Mouse (Mus musculus) cerebellum, adult 9-11 months (tissue): ENCODE results near the gene Tmem120a.
A peak's percentile ranks its signal among the peaks of the same experiment; 100 is the strongest.

Experiments
- DNase-seq: peaks from one replicate; pipeline ENCODE4 v3.0.0; 2022

Gene Tmem120a

DNA sequence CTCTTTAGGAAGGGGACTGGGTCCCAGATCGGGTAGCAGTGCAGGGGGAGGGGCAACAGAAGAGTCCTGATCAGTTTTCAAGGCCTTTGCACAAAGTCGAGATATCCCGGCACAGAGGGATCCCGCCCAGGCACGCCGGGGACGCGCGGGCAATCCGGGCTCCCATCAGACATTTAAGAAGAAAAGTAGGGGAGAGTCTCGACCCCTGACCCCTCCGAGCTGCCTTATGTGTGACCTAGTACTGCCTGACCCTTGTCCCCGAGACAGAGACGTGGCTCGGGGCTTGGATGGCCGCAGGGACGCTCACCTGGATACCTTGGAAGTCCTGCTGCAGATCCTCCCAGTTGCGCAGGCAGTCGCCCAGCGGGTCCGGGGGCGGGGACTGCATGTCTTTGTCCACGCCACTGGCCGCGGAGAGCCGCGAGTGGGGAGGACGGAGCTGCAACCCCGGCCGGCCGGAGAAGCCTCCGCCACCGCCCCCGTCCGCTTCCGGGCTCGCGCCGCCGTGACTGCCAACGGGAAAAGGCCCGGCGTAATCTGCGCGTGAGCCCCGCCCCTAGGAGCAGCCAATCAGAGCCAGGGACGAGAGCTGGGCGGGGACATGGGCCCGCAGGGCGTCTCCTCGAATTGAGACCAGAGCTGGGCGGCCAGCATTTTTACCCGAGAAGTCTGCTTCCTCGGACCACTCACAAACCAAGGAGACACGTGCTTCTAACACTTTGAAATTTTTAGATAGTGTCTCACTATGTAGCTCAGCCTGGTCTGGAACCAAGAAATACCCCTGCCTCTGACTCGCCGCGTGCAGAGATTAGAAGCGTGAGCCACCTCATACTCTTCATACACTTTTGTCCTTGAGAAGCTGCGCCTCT, at the start of gene Tmem120a:
Gene Tmem120a (minus strand): TSS at position 708 of the 869 bp plus-strand sequence.
- peak; percentile 92 for DNase-seq

DNA sequence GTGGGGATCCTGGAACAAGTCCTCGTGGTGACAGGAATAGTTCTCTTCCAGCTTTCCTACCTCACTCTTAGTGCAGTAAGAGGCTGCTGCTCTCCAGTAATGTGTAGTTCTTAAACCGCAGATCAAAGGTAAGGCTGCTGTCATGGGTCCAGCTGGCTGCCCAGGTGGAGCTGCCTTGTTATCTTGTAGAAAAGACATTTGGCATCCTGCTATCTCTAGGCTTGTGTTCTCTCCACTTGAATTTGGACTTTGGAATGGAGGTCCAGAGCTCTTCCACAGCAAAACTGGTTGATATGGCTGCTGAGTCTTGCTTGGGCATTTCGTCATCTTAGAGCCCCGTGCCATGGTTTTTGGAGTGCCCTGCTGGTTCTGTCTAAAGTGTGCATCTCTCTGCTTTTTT, 38.7 kb upstream of the Tmem120a start:
- DNase-seq, result no peak

DNA sequence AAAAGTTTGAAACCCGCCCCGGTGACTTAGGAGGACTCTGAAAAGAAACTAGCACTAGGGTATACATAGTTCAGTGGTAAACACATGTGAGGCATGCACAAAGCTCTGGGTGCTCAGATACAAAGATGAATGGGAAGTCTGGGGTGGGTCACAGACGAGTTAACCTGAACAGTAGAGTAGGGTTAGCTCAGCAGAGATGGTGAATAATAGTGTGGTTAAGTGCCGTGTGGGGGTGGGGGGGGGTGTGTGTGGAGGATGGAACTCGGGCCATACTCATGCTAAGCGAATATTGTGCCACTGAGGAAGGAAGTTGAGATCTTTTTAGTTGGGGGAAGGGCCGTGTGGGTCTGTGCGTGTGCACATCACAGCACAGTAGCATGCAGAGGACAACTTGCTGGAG, 36.1 kb upstream of the Tmem120a start:
- DNase-seq, result no peak

DNA sequence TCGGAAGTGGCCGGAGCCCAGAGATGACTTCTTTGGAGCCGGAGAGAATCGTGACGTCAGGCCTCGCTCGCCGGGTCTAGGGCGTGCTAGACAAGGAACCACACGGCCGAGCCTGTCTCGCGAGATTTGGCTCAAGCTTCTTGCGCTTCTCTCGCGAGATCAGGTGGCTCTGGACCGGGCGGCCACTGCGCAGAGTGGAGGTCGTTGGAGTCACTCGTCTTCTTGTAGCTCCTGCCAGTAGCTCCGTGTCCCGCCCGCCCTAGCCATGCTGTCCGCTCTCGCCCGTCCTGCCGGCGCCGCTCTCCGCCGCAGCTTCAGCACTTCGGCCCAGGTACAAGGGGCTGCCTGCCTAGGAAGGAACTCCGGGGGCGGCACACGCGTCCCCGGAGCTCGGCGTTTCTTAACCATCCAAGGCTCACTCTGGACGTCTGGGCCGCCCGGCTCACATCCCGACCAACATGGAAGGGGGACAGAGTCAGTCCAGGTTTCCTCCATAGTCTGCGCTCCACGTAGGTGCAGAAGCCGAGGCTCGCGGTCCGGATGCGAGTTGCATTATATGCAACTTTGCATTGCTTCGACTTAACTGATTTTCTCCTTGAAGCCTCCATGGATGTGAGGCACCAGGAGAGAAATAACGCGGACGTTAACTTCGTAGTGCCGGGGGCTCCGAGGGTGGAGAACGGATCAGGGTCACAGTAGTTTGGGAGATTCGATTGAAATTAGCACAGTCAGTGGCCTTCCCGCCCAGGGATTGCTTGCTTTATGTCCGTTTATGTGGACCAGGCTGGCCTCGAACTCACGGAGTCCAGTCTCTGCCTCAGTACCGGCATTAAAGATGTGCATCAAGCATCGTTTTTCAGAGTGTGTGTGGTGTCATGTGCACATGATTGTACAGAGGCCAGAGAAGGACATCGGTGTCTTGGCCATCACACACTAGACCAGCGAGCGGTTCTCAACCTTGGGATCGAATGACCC, 34.5 kb upstream of the Tmem120a start, which contains the start of gene Mdh2:
Gene Mdh2 (plus strand): TSS at position 10 of the 975 bp plus-strand sequence.
- peak; percentile 100 for DNase-seq

DNA sequence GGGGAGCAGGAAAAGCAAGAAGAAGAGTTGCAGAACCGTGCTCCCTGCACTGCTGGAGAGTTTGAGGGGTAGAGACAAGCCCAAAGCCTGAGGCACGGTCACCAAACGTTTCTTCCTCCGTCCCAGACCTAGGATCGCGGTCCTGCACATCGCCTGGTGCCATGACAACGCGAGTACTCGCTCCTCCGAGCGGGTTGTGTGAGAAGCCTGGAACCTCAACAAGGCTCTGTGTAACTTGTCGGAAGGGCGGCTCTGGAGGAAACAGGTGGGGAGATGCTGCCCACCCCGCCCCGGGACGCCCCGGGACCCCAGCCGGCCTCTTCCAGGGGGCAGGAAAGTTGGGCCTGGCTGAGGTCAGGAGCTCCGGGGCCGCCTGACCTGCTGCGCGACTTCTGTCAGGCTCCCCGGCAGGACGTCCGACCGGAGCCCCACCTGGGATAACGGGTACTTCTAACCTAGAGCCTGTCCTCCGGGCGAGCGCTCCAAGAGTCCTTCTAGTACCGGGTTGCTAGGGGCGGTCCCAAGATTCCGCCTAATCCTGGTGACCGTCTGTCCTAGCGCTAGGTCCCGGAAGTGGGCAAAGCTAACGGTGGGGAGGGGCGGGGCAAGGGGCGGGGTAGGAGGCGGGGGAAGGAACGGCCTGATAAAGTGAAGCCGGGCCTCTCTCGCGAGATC, 33.7 kb upstream of the Tmem120a start, which contains the start of gene Styxl1:
Gene Styxl1 (minus strand): TSS at position 590 of the 675 bp plus-strand sequence.
- DNase-seq, result no peak

DNA sequence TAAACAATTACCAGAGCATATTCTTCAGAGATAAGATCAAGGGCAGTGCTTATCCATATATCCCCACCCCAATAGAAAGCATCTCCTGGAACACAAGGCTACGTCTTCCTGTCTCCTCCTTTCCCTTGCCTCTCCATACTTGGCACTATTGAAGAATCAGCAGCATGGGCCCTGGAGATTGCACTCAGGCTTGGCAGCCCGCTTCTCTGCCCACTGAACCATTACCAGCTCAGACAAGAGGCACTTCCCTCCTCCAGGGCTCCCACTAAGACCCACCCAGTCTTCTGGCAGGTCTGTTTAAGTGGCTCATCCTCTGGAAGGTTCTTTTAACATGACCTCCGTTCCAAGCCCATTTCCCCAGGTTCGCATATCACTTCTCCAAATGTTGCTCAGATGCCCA, 32.3 kb upstream of the Tmem120a start:
- DNase-seq, result no peak

DNA sequence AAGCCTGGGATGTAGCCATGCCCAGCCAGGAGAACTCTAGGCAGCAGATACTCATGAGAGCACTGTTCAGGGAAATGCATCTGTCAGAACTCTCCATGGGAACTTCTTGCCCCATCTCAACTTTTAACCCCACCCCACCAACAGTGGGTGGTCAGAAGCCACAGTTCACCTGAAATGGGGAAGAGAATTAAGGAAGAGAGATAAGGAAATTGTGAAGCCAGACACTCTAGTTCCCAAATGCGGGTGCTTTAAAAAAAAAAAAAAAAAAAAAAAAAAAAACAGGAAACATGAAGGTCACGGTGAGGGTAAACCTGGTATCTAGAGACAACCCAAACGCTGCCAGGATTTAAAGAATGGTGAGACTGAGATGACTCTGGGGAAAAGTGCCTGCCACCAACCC, 28.3 kb upstream of the Tmem120a start:
- no peak for DNase-seq

DNA sequence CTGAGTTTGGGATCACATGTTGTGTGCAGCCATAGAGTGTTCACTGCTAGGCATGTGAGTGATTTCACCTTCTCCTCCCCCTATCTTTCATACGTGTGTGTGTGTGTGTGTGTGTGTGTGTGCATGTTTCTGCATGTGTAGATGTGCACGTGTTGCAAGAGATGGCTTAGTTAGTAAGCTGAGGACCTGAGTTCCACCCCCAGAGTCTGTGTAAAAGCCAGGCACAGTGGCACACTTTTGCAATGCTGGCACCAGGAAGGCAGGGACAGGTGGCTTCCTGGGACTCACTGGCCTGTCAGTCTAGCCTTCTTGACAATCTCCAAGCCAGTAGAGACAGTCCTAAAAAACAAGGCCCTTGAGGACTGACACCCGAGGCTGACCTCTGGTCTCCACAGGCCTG, 20.7 kb upstream of the Tmem120a start:
- DNase-seq, result no peak

DNA sequence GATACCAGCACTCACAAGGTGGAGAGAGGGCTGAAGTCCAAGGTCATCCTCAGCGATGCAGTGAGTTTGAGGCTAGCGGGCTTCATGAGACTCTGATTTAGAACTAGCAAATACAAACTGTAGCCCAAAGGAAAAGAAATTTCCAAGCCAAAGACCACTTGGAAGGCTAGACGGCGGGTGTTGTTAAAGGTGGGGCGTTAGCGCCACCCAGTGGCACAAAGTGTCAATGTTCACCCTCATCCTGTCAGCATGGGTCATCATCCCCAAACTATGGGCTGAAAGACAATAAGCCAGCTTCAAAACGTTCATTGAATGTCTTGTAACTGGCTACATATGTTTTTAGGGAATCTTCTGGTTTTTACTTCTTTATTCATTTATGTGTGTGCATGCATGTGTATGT, 19.3 kb upstream of the Tmem120a start:
- no peak for DNase-seq

DNA sequence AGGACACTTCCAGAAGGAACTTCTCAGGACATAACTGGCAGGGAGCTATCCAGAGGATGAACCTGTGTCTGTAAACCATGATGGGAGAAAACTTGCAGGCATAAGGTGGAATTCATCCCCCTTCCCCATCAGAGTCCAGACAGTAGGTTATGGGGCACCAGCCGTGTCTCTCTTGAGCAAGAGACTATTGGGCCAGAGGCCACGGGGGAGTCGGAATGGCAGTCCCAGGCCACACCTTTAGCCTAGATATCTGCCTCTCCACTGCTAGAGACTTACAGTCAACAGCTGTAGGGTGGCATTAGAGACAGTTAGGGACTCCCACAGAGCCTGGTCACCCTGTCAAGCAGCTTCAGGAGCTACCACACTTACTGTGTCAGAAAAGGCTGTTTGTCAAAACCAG, 17.6 kb upstream of the Tmem120a start:
- DNase-seq, result no peak

DNA sequence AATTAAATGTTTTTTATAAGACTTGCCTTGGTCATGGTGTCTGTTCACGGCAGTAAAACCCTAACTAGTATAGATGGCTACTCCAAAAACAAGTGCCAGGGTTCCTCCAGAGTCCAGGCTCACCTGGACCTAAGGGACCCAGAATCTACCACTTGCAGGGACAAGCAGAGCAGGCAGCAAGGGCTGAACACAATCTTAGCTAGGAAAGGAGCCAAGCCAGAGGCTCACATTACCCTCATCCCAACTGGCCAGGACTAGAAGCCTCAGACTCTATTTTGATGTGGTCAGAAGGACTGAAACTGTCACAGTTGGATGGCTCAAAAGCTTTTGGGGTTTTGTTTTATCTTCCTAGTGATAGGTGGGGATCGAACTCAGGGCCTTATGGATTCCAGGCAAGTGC, 7.3 kb upstream of the Tmem120a start:
- DNase-seq, result no peak

DNA sequence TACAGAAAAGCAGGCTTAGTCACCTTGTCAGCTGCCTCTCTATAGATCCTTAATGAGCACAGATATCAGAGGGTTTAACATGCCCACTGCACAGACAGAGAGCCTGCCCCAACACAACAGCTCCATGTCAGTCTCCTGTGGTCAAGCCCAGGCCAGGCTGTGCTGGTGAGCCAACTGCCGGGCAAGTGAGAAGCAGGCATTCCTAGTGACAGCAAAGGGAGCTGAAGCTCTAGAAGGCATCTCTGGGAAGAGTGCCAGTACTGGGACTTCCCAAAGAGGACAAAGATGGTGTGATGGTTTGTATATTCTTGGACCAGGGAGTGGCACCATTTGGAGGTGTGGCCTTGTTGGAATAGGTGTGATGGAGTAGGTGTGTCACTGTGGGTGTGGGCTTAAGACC, 6.8 kb upstream of the Tmem120a start:
- DNase-seq, result no peak

DNA sequence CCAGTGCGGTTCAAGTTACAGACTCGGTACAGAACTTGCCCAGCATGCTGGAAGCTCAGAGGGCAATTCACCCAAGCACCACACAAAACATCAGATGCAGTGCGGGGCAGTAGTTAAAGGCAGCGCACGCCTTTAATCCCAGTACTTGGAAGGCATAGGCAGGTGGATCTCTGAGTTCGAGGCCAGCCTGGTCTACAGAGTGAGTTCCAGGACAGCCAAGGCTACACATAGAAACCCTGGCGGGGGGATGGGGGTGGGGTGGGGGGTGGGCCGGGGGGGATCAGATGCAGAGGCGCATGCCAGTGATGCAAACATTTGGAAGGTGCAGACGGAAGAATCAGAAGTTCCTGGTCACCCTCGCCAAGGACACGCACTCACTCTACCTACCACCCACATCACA, 494 bp upstream of the Tmem120a start:
- DNase-seq, result peak; percentile 26

DNA sequence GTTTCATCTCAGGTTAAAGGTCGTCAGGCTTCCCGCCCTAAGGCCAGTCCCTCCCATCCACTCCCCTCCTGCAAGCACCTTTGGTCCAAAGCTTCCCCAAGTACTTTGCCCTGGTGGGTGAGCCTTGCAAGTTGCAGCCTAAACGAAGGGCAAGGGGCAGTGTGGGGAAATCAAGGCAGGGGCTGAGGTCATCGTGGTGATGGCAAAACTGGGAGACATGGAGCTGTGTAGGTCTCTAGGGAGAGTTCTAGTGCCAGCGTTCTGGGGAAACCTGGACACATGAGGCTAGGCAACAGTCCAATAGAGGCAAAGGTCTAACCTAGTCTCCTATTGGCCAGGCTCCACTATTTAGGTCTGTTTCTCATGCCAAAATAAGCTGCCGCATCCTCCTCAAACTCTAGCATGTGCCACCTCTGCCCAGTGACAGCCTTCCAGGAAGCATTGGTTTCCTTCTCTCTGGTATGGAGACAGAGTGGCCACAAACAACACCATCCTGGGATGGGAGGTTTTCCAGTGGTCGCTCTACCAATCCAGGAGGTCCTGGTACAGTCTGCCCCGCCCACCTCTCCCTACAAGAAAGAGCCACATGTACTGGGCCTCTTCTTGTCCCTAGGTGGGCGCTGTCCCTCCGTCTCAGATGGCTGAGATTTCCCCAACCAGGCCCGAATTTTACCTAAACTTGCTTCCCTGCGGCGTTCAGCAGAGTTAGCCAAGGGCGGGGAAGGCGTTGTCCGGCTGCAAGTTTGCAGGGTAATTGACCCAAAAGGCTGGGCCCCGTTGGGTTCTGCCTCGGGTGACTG, 1.1 kb downstream of the Tmem120a start:
- DNase-seq, result peak; percentile 53

DNA sequence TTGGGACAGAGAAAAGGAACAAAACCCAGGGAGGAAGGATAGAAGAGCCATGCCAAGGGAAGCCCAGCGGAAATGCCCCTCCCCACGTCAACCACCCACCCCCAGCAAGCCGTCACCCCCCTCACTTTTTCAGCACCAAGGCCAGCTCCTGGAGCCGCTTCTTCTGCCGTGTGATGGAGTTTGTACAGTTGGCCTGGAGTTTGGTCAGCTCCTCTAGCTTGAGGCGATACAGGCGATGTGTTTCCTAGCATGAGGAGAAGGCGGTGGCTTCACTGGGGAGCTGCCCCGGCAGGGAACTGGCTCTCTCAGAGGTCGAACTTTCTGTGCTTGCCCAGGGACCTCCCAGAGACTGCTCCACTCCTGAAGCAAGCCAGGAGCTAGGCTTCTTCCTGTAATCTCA, 2.1 kb downstream of the Tmem120a start:
- DNase-seq, result peak; percentile 7

DNA sequence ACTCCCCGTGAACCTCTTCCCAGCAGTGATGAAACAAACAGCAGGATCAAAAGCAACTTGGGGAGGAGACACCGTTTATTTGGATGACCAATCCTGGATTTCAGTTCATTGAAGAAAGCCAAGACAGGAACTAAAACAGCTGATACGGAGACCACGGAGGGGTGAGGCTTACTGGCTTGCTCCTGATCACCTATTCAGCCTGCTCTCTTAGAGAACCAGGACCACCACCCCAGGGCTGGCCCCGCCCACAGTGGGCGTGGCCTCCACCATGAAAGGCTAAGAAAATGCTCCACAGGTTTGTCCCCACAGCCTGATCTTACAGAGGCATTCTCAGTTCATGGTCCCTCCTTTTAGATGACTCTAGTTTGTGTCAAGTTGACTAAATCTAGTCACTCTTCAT, 6.0 kb downstream of the Tmem120a start:
- peak; percentile 7 for DNase-seq

DNA sequence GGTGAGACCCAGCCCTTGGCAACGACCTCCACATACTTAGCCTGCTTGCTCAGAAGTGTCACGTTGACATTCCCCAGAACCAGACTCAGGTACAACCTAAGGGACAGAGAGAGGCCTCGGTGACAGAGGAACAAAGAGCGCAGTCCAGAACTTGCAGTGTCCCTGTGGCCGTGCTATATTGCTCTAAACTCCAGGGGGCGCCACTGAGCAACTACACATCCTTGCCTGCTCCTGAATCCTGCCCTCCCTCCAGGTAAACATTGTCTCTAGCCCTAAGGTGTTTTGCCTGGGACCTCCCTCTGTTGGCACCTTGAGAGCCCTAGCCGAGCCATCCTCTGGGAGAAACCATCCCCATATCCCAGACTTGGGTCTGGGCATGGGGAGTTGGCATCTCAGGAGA, 7.1 kb downstream of the Tmem120a start:
- peak; percentile 25 for DNase-seq

DNA sequence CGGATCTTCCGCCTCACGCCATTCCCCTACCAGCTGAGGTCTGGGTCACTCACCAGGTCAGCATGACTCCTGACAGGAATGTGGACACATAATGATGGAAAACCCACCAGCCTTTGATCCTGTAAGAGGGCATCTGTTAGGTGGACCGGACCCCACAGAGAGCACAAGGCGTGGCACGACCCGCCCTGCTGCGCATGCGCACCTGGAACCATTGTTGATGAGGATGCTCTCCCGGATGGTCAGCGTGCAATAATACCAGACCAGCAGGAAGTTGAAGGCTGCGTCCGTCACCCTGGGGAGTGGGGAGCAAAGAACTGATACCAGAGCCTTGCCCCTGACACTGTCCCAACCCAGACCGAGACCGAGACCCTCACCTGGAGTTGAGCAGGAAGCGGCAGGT, 7.7 kb downstream of the Tmem120a start:
- peak; percentile 7 for DNase-seq

DNA sequence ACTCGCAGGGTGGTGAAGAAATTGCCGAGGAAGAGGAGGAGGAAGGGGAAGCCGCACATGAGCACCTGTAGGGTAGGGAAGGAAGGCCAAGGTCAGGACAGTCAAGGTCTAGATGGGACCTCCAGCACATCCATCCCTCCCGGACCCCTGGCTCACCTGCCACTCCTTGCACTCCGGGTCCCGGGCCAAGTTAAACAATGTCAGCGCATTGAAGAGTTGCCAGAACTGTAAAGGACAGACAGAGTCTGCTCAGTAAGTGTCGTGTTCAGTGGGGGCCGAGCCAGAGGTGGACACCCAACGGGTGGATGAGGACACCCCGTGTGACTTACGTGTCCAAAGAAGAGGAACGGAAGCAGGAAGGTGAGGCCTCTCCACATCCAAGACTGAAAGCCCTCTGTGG, 8.5 kb downstream of the Tmem120a start:
- peak; percentile 16 for DNase-seq

DNA sequence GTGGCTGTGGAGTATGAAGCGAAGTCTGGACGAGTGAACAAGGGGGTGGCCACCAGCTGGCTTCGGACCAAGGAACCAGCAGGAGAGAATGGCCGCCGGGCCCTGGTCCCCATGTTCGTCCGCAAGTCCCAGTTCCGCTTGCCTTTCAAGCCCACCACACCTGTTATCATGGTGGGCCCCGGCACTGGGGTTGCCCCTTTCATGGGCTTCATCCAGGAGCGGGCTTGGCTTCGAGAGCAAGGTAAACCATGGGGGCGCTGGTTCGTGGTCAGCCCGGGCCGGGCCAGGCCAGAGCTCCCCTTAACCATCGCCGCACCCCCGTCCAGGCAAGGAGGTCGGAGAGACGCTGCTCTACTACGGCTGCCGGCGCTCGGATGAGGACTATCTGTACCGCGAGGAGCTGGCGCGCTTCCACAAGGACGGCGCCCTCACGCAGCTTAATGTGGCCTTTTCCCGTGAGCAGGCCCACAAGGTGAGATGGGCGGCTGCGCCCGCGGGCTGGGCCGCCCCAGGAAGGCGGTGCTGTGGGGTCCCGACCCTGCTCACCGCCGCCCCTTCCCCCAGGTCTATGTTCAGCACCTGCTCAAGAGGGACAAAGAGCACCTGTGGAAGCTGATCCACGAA, 10.1 kb downstream of the Tmem120a start:
- DNase-seq, result peak; percentile 23

DNA sequence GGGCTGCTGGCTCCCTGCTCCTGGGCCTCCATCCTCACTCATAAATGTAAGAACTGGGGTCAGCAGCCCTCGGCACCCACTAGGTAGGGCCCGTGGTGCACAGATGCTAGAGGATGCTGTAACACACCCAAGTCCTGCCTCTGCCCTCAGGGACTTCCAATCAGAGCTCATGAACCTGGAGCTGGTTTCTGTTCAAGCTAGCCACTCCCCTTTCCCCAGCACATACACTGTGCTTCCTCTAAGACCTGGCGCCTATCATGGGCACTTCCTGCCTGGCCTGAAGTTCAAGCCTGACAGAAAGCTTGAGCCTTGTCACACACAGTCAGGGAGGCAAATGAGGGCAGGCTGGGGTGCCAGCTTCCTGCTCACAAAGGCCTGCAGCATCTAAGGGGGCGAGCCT, 11.2 kb downstream of the Tmem120a start:
- peak; percentile 3 for DNase-seq

DNA sequence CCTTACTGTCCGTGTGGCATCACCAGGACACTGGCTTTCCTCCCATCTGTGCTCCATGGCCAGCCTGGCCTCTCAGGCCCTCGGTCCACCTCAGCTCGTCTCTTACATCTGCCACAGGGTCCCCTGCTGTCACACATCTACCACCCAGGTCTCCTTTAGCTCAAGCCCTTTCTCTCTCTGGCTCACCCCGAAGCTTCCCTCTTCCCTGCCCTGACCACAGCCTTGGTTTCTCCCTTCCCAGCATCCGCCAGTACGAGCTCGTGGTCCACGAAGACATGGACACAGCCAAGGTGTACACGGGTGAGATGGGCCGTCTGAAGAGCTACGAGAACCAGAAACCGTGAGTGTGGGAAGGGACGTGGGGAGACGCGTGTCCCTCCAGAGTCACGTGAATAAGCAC, 12.9 kb downstream of the Tmem120a start:
- DNase-seq, result peak; percentile 7
